Mouse (Mus musculus) E14TG2a.4 (cell line): ENCODE measurements at regions not wholly inside any gene's neighbourhood (a gene's known extent, or its start where the extent isn't known, plus 50 kb on each side); places are given as distances from the start of the nearest gene placed in this dataset.

ENCODE experiments used
- H3K27me3 ChIP-seq: 2 replicates; pipeline ENCODE4 v1.6.1; 2014; ENCODE audit warnings: low read length, control low read depth; ENCODE audit not compliant: insufficient read depth
- H3K36me3 ChIP-seq: 2 replicates; pipeline ENCODE4 v1.6.1; 2014; ENCODE audit warnings: low read length, control low read depth; ENCODE audit not compliant: insufficient read depth
- H3K4me1 ChIP-seq: replicated peaks from 2 replicates; pipeline ENCODE4 v1.6.1; 2014; ENCODE audit warnings: low read depth, low read length, control low read depth
- H3K4me3 ChIP-seq: replicated peaks from 2 replicates; pipeline ENCODE4 v1.5.1; 2014; ENCODE audit warnings: mild to moderate bottlenecking, low read length
- H3K9me3 ChIP-seq: 2 replicates; pipeline ENCODE4 v1.6.1; 2014; ENCODE audit warnings: low read length, control low read depth
- CTCF ChIP-seq: conservative IDR thresholded peaks from 2 replicates; pipeline ENCODE4 v1.5.1; 2014; ENCODE audit warnings: low read length
- NANOG ChIP-seq: IDR thresholded peaks from 2 replicates; pipeline ENCODE4 v1.6.1; 2014; ENCODE audit warnings: borderline replicate concordance, low read length, mixed read lengths
- POU5F1 ChIP-seq: IDR thresholded peaks from 2 replicates; pipeline ENCODE4 v1.6.1; 2014; ENCODE audit warnings: low read length, borderline replicate concordance

- H3K9me3 ChIP-seq: no peaks in the 10 kb centered on the region
- H3K4me3 ChIP-seq: no peak overlapping the region
- H3K36me3 ChIP-seq: no peaks in the 10 kb centered on the region
- no peaks in the 10 kb centered on the region for H3K27me3 ChIP-seq
- no peaks in the 10 kb centered on the region for H3K4me1 ChIP-seq
- TF ChIP-seq POU5F1: no peak
- no peak for TF ChIP-seq CTCF
- no peak for TF ChIP-seq NANOG
Measured at GRCm38 (mm10) chr15:90321774-90322173, 97.7 kb downstream of the Alg10b start.

DNA sequence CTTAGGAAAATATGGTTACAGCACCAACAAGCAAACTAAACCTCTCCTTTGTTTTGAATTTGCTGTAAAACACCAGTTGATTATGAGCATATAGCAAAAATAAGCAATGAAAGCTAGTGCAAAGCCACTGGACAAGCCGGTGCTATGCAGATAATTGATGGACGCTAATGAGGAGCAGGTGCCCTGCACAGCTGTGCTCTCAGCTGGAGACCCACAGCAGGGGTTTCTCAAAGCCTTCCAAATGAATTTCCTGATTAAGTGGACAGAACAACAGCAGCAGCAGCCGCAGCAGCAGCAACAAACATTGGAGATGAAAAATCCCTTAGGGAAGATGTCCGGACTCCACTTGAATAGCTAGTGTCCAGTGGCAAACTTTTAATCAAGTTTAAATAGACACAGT is 109.2 kb downstream of the Alg10b start:
- Histone ChIP-seq H3K4me3 (no peak overlapping the region), H3K4me1 (no peaks in the 10 kb centered on the region), H3K36me3 (no peaks in the 10 kb centered on the region), H3K27me3 (no peaks in the 10 kb centered on the region), H3K9me3 (0 out of 2 replicates have a peak, but pooled peaks cover 4% of the 10 kb centered on the region)
- TF ChIP-seq NANOG: no peak
- no peak for TF ChIP-seq POU5F1
- no peak for TF ChIP-seq CTCF

GRCm38 (mm10) chr15:90333766-90334165 is 109.7 kb downstream of the Alg10b start:
- no peaks in the 10 kb centered on the region for H3K36me3 ChIP-seq
- H3K9me3 ChIP-seq: 0 out of 2 replicates have a peak, but pooled peaks cover 4% of the 10 kb centered on the region
- no peaks in the 10 kb centered on the region for H3K4me1 ChIP-seq
- TF ChIP-seq POU5F1 (no peak), CTCF (no peak), NANOG (no peak)
- no peaks in the 10 kb centered on the region for H3K27me3 ChIP-seq
- H3K4me3 ChIP-seq: no peak overlapping the region

DNA sequence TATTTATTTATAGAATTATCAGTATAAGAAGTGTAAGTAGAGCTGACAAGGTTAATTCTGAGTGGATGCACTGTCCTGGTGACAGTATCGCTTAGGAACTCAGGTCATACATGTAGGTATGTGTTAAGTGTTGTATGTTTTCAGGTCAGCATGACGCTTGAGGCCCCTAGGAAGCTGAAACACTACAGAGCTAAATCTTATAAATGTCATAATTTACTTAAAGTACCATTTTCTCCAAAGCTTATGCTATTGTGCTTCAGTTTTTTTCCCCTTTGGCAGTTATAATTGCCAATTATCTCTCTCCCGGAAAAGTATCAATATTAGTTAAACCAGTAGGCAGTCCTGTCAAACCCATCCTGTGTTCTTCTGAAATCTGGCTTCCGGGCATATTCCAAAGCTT is 110.3 kb downstream of the Alg10b start:
- no peak for TF ChIP-seq POU5F1
- TF ChIP-seq NANOG: no peak
- no peak for TF ChIP-seq CTCF
- Histone ChIP-seq H3K9me3 (0 out of 2 replicates have a peak, but pooled peaks cover 4% of the 10 kb centered on the region), H3K4me1 (no peaks in the 10 kb centered on the region), H3K36me3 (no peaks in the 10 kb centered on the region), H3K27me3 (no peaks in the 10 kb centered on the region), H3K4me3 (no peak overlapping the region)

- Histone ChIP-seq H3K4me1 (no peaks in the 10 kb centered on the region), H3K36me3 (no peaks in the 10 kb centered on the region), H3K27me3 (no peaks in the 10 kb centered on the region), H3K9me3 (0 out of 2 replicates have a peak, but pooled peaks cover 4% of the 10 kb centered on the region), H3K4me3 (no peak overlapping the region)
- TF ChIP-seq NANOG (no peak), POU5F1 (no peak), CTCF (no peak)
Measured at GRCm38 (mm10) chr15:90335506-90335905, 111.4 kb downstream of the Alg10b start.

- Histone ChIP-seq H3K36me3 (no peaks in the 10 kb centered on the region), H3K27me3 (no peaks in the 10 kb centered on the region), H3K4me1 (no peaks in the 10 kb centered on the region), H3K4me3 (no peak overlapping the region), H3K9me3 (no peaks in the 10 kb centered on the region)
- TF ChIP-seq CTCF: no peak
- no peak for TF ChIP-seq POU5F1
- TF ChIP-seq NANOG: no peak
Measured at GRCm38 (mm10) chr15:90340089-90340488, 116.0 kb downstream of the Alg10b start.

- TF ChIP-seq CTCF (no peak), NANOG (no peak), POU5F1 (no peak)
- Histone ChIP-seq H3K9me3 (no peaks in the 10 kb centered on the region), H3K27me3 (no peaks in the 10 kb centered on the region), H3K4me1 (no peaks in the 10 kb centered on the region), H3K4me3 (no peak overlapping the region), H3K36me3 (no peaks in the 10 kb centered on the region)
Measured at GRCm38 (mm10) chr15:90341261-90341660, 117.2 kb downstream of the Alg10b start.

DNA sequence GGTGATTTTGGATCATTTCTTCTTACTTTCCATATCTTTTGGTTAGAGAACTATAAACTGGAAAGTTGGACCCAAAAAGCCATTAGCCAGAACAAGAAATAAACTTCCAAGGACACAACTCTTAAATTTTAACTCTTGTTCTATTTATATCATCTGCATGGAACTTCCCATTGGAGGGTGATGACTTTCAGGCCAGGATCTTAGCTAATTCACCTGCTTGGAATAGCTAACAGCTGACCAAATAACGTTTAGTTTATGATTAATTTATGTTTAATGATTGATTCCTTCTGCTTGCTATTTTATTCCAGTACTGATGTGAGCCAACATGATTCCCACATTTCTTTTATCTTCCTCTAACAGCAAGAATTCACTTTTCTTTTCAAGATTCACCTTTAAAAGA is 119.7 kb downstream of the Alg10b start:
- no peaks in the 10 kb centered on the region for H3K27me3 ChIP-seq
- H3K36me3 ChIP-seq: no peaks in the 10 kb centered on the region

DNA sequence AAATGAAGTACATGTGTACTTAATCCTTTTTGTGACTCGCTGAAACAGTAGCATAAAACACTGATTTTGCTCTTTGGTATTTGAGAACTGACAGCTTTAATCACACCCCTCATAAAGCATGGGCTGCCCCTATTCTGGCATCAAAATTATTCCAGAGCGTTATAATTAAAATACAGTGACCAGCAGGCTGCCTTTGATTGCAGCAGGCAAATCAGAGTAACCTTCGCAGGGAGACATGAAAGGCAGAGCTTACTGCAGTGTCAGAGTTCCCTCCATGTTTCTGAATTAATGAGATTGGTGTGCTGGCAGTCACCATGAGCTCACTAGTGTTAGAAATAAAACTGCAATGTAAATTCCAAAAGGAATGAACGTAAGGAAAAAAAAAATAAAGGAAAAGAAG is 120.8 kb downstream of the Alg10b start:
- H3K27me3 ChIP-seq: no peaks in the 10 kb centered on the region
- H3K4me3 ChIP-seq: no peak overlapping the region
- H3K4me1 ChIP-seq: no peaks in the 10 kb centered on the region
- no peaks in the 10 kb centered on the region for H3K36me3 ChIP-seq
- TF ChIP-seq CTCF (no peak), POU5F1 (no peak), NANOG (no peak)
- no peaks in the 10 kb centered on the region for H3K9me3 ChIP-seq

More for the DNA sequence above, 119.7 kb downstream of the Alg10b start:
- H3K4me1 ChIP-seq: no peaks in the 10 kb centered on the region
- H3K4me3 ChIP-seq: no peak overlapping the region
- no peaks in the 10 kb centered on the region for H3K9me3 ChIP-seq
- TF ChIP-seq NANOG (no peak), POU5F1 (no peak), CTCF (no peak)

- H3K4me3 ChIP-seq: no peak overlapping the region
- no peaks in the 10 kb centered on the region for H3K36me3 ChIP-seq
- no peaks in the 10 kb centered on the region for H3K9me3 ChIP-seq
- H3K27me3 ChIP-seq: no peaks in the 10 kb centered on the region
- TF ChIP-seq CTCF: no peak
- TF ChIP-seq POU5F1: no peak
- no peak for TF ChIP-seq NANOG
- no peaks in the 10 kb centered on the region for H3K4me1 ChIP-seq
Measured at GRCm38 (mm10) chr15:90346162-90346561, 122.1 kb downstream of the Alg10b start.
